Mouse (Mus musculus): ENCODE results near the gene Grip2. TPM values are rescaled to one million over a fixed set of nuclear protein-coding genes. Genes with fewer than 3 reads are reported as not detected.

Grip2 gene
- polyA plus RNA-seq, 1 experiment, result 0.33 TPM

DNA sequence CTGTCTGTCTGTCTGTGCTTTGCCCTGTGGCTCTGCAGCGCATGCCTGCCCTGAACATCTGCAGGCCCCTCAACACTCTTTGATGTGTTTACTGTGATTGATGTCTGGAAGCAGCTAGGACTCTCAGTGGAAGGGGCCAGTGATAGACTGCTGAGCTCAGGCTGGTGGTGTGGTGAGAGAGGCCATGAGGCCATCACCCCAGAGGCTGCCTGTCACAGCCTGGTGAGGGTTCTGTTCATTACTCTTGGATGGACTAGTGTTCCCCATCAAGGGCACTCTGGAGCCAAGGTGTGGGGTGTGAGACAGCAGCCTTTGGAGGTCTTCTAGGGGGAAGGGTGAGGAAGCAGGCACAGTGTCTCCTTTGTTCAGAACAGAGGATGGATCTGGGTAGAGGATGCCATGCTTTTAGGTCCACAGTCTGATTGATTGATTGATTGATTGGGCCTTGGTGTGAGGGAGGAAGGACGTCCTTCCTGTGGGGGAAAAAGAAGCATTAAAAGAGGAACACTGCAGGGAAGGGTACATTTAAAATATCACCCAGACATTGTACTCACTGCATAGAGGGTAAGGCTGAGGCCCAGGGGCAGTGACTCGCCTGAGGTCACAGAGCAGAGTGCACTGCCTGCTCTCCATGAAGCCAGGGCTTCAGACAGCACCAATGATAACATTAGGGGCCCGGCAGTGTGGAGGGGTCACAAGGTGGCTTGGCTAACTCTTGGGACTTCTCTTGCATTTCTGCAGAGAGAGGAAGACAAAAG lies 114.8 kb downstream of the Grip2 start:
- Histone ChIP-seq H3K4me3 (ENCODE audit: control insufficient read depth, low read depth, low read length) (no peak overlapping the region), H3K27ac (ENCODE audit: control insufficient read depth, insufficient read depth, low read depth, low read length) (no peak overlapping the region), H3K36me3 (ENCODE audit: control insufficient read depth, insufficient read depth, low read length) (no peaks in the 10 kb centered on the region), H3K4me1 (ENCODE audit: control insufficient read depth, insufficient read depth, low read length) (no peaks in the 10 kb centered on the region), H3K27me3 (ENCODE audit: control insufficient read depth, insufficient read depth, low read length) (no peaks in the 10 kb centered on the region)
- TF ChIP-seq CTCF (IDR thresholded peaks at IDR 0.05; ENCODE audit: control insufficient read depth, insufficient read depth, insufficient replicate concordance, low read depth, low read length) (no peak), POLR2A (IDR thresholded peaks at IDR 0.05; ENCODE audit: control insufficient read depth, low read depth, low read length) (no peak)

Other genes with a start within 250 kb of the Grip2 start
- gene Slc6a6, start 143.2 kb downstream of the Grip2 start, polyA plus RNA-seq (2012; rRNA removed), result 108 and 114 TPM in 2 replicates
- 7.6 and 9.3 TPM in 2 replicates for gene Ccdc174, start 50.8 kb upstream of the Grip2 start, polyA plus RNA-seq (2012; rRNA removed)
- 131 and 134 TPM in 2 replicates for gene 4930590J08Rik, start 75.6 kb upstream of the Grip2 start, polyA plus RNA-seq (2012; rRNA removed)
- 0.77 and 1.00 TPM in 2 replicates for gene Fgd5, start 151.6 kb upstream of the Grip2 start, polyA plus RNA-seq (2012; rRNA removed)